Mouse (Mus musculus): ENCODE results near the gene Ralgps1. TPM values are rescaled to one million over a fixed set of nuclear protein-coding genes. Genes with fewer than 3 reads are reported as not detected.

Ralgps1 gene
- total and polyA plus RNA-seq, 3 experiments = 0.89 to 2.6 TPM; not detected in 1

GRCm38 (mm10) chr2:33203284-33203683, 168.0 kb downstream of the Ralgps1 start:
- DNase-seq (ENCODE audit: low read depth, low spot score) = no peak
- H3K27ac ChIP-seq (ENCODE audit: control insufficient read depth, low read depth, low read length) = no peak overlapping the region
- H3K27me3 ChIP-seq (ENCODE audit: control insufficient read depth in 1 of 2, insufficient read depth in 2 of 2, low read length in 2 of 2) = no peaks in the 10 kb centered on the region

DNA sequence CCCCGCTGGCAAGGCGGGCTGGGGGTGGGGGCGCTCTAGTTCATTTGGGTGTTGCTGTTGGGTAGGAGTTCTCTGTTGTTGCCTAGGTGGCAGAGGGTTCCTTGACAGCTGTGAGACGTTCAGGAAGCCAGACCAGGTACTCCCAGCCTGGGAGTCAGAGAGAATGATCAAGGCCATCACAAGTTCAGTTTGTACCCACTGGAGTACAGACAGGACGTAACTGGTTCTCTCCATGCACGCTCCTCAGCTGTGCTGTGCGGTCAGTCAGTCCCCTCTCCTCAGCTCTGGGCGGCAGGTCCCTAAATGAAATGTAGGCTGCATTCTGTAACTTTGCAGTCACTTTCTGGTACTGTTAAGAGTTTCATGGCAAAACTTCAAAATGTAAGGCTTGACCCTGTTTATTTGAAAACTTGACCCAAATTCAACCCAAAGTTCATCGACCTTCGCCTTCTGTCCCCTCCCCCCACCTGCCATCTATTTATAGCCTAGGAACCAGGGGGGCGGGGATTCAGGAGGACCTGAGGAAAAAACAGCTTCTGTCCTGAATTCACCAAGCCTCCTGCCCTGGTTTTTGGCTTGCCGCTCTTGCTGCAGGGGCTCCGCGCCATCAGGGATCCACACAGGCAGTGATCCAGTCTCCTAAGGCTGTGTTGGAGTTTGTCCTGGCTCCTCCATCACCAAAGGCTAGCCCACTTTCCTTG, 170.8 kb downstream of the Ralgps1 start:
- no peaks in the 10 kb centered on the region for H3K79me2 ChIP-seq (ENCODE audit: control insufficient read depth, insufficient read depth, low read length, poor library complexity)
- H3K4me1 ChIP-seq (ENCODE audit: control insufficient read depth in 1 of 2, insufficient read depth in 2 of 2, low read length in 2 of 2) = no peaks in the 10 kb centered on the region
- no peaks in the 10 kb centered on the region for H3K27me3 ChIP-seq (ENCODE audit: control insufficient read depth in 1 of 2, insufficient read depth in 2 of 2, low read length in 2 of 2)
- H3K36me3 ChIP-seq (ENCODE audit: control insufficient read depth in 1 of 2, insufficient read depth in 2 of 2, low read length in 2 of 2) = no peaks in the 10 kb centered on the region
- no peaks in the 10 kb centered on the region for H3K9me3 ChIP-seq (replicated peaks; ENCODE audit: insufficient read depth, low read length)
- TF ChIP-seq HCFC1 (IDR thresholded peaks at IDR 0.05; ENCODE audit: low read depth, low read length) = no peak
- no peak for TF ChIP-seq POLR2AphosphoS2 (IDR thresholded peaks at IDR 0.05; ENCODE audit: low read length)
- TF ChIP-seq E2F4 (IDR thresholded peaks at IDR 0.05; ENCODE audit: borderline replicate concordance, low read depth, low read length) = no peak
- no peak for TF ChIP-seq MYC (IDR thresholded peaks at IDR 0.05; ENCODE audit: low read depth, low read length)
- TF ChIP-seq RAD21 (IDR thresholded peaks at IDR 0.05; ENCODE audit: low read depth, low read length) = no peak
- TF ChIP-seq SIN3A (IDR thresholded peaks at IDR 0.05; ENCODE audit: low read length) = no peak
- TF ChIP-seq EP300 (IDR thresholded peaks at IDR 0.05; ENCODE audit: low read depth in 1 of 2, low read length in 2 of 2) = no peak
- TF ChIP-seq ZC3H11A (IDR thresholded peaks at IDR 0.05; ENCODE audit: low read depth, low read length) = no peak
- TF ChIP-seq UBTF (IDR thresholded peaks at IDR 0.05; ENCODE audit: borderline replicate concordance, insufficient read depth, low read depth, low read length) = no peak
- TF ChIP-seq POLR2A (IDR thresholded peaks at IDR 0.05; ENCODE audit: control insufficient read depth in 1 of 2, insufficient read depth in 1 of 2, low read depth in 1 of 2, low read length in 2 of 2, poor library complexity in 1 of 2) = no peak
- no peak for TF ChIP-seq RCOR1 (IDR thresholded peaks at IDR 0.05; ENCODE audit: low read depth, low read length)
- no peak for TF ChIP-seq TCF12 (IDR thresholded peaks at IDR 0.05; ENCODE audit: low read depth, low read length)
- TF ChIP-seq NRF1 (IDR thresholded peaks at IDR 0.05; ENCODE audit: insufficient read depth, low read depth, low read length, poor library complexity, severe bottlenecking) = no peak
- no peak for TF ChIP-seq MXI1 (IDR thresholded peaks at IDR 0.05; ENCODE audit: low read depth, low read length)
- TF ChIP-seq TBP (IDR thresholded peaks at IDR 0.05; ENCODE audit: low read depth, low read length) = no peak
- TF ChIP-seq CHD2 (IDR thresholded peaks at IDR 0.05; ENCODE audit: low read length) = no peak
- no peak overlapping the region for H3K4me3 ChIP-seq (ENCODE audit: control insufficient read depth in 1 of 2, insufficient read depth in 1 of 2, low read depth in 2 of 2, low read length in 2 of 2)
- no peak overlapping the region for H3K27ac ChIP-seq (ENCODE audit: control insufficient read depth, low read depth, low read length)
- DNase-seq (ENCODE audit: low read depth, low spot score) = no peak
- no peak overlapping the region for H3K9ac ChIP-seq (ENCODE audit: control insufficient read depth, low read depth, low read length, poor library complexity, severe bottlenecking)

More at GRCm38 (mm10) chr2:33203284-33203683, 168.0 kb downstream of the Ralgps1 start:
- Histone ChIP-seq H3K9ac (ENCODE audit: control insufficient read depth, low read depth, low read length, poor library complexity, severe bottlenecking) (no peak overlapping the region), H3K9me3 (replicated peaks; ENCODE audit: insufficient read depth, low read length) (no peaks in the 10 kb centered on the region), H3K4me3 (ENCODE audit: control insufficient read depth in 1 of 2, insufficient read depth in 1 of 2, low read depth in 2 of 2, low read length in 2 of 2) (no peak overlapping the region), H3K36me3 (ENCODE audit: control insufficient read depth in 1 of 2, insufficient read depth in 2 of 2, low read length in 2 of 2) (no peaks in the 10 kb centered on the region), H3K79me2 (ENCODE audit: control insufficient read depth, insufficient read depth, low read length, poor library complexity) (no peaks in the 10 kb centered on the region), H3K4me1 (ENCODE audit: control insufficient read depth in 1 of 2, insufficient read depth in 2 of 2, low read length in 2 of 2) (no peaks in the 10 kb centered on the region)
- TF ChIP-seq POLR2A (IDR thresholded peaks at IDR 0.05; ENCODE audit: control insufficient read depth in 1 of 2, insufficient read depth in 1 of 2, low read depth in 1 of 2, low read length in 2 of 2, poor library complexity in 1 of 2) = no peak
- no peak for TF ChIP-seq POLR2AphosphoS2 (IDR thresholded peaks at IDR 0.05; ENCODE audit: low read length)
- no peak for TF ChIP-seq GATA1 (IDR thresholded peaks at IDR 0.05; ENCODE audit: low read depth, low read length)
- TF ChIP-seq UBTF (IDR thresholded peaks at IDR 0.05; ENCODE audit: borderline replicate concordance, insufficient read depth, low read depth, low read length) = no peak
- TF ChIP-seq NELFE (IDR thresholded peaks at IDR 0.05; ENCODE audit: low read depth, low read length) = no peak
- TF ChIP-seq MAX (IDR thresholded peaks at IDR 0.05; ENCODE audit: low read length) = no peak
- TF ChIP-seq MAFK (IDR thresholded peaks at IDR 0.05; ENCODE audit: borderline replicate concordance, low read depth, low read length) = no peak
- TF ChIP-seq GABPA (IDR thresholded peaks at IDR 0.05; ENCODE audit: low read depth, low read length) = no peak
- TF ChIP-seq USF1 (IDR thresholded peaks at IDR 0.05; ENCODE audit: low read depth, low read length) = no peak
- TF ChIP-seq SIN3A (IDR thresholded peaks at IDR 0.05; ENCODE audit: low read length) = no peak
- TF ChIP-seq MYC (IDR thresholded peaks at IDR 0.05; ENCODE audit: low read depth, low read length) = no peak
- TF ChIP-seq MEF2A (IDR thresholded peaks at IDR 0.05; ENCODE audit: extremely low read depth, insufficient replicate concordance, low read depth, low read length, poor library complexity, severe bottlenecking) = no peak
- no peak for TF ChIP-seq ELF1 (IDR thresholded peaks at IDR 0.05; ENCODE audit: low read depth, low read length)
- TF ChIP-seq EP300 (IDR thresholded peaks at IDR 0.05; ENCODE audit: low read depth in 1 of 2, low read length in 2 of 2) = no peak
- no peak for TF ChIP-seq RCOR1 (IDR thresholded peaks at IDR 0.05; ENCODE audit: low read depth, low read length)
- TF ChIP-seq ETS1 (IDR thresholded peaks at IDR 0.05; ENCODE audit: low read depth, low read length) = no peak
- TF ChIP-seq MYB (IDR thresholded peaks at IDR 0.05; ENCODE audit: low read depth, low read length) = no peak
- TF ChIP-seq RAD21 (IDR thresholded peaks at IDR 0.05; ENCODE audit: low read depth, low read length) = no peak

Measured in MEL (cell line).